Mouse (Mus musculus) cerebellum, adult 2 months (tissue): ENCODE data around the gene Fermt1.

Experiments used
- CTCF ChIP-seq: fragments of 200-500 bp; IDR thresholded peaks from 2 replicates; pipeline ENCODE4 v1.5.1; 2011; ENCODE audit warnings: low read depth, mild to moderate bottlenecking, control low read depth, low read length, moderate library complexity, borderline replicate concordance; ENCODE audit not compliant: insufficient read depth
- POLR2A ChIP-seq: fragments of 200-500 bp; IDR thresholded peaks from 2 replicates; pipeline ENCODE4 v1.6.1; 2011; ENCODE audit warnings: low read length, control low read depth, borderline replicate concordance; ENCODE audit not compliant: insufficient read depth

GRCm38 (mm10) chr2:132904961-132905360, 40.7 kb downstream of the Fermt1 start:
- TF ChIP-seq POLR2A (no peak), CTCF (no peak)
